Mouse (Mus musculus): Measurements from ENCODE around the gene Prrg2. TPM values are rescaled to one million over a fixed set of nuclear protein-coding genes. Genes with fewer than 3 reads are reported as not detected.

Gene Prrg2
- polyA plus RNA-seq, 1 experiment = 22.9 TPM

DNA sequence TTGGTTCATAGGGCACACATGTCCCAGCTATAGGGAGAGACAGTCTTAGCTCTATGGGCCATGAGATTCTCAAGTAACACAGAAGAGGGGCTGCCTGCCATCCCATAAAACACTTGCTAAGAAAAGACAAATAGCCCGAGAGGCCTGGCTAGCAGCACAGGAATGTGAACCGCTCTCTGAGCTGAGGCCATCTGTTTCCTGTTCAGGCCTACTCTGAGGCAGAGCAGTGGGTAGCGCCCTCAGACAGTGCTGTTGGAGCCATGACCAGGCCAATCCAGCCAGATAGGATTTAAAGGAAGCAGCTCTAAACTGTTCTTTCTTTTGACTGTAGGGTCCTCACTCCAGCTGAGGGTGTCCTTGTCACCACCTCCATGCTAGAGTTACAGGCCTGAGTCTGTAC lies 57.9 kb downstream of the Prrg2 start:
- H3K4me1 ChIP-seq (ENCODE audit: control insufficient read depth, insufficient read depth, low read length) = no peaks in the 10 kb centered on the region
- H3K27ac ChIP-seq (ENCODE audit: insufficient read depth, low read depth, low read length) = no peak overlapping the region
- TF ChIP-seq POLR2A (IDR thresholded peaks at IDR 0.05; ENCODE audit: borderline replicate concordance, low read depth, low read length) (no peak), CTCF (IDR thresholded peaks at IDR 0.05; ENCODE audit: low read depth, low read length) (no peak)
- H3K4me3 ChIP-seq (ENCODE audit: insufficient read depth, low read length) = no peak overlapping the region

Other genes with a start within 250 kb of the Prrg2 start
- 30.8 and 36.7 TPM in 2 replicates for gene Nup62, start 246.6 kb downstream of the Prrg2 start, polyA plus RNA-seq (2012; ENCODE audit: insufficient read depth, insufficient read length, missing spikeins)
- 1.2 and 3.5 TPM in 2 replicates for gene Il4i1, start 246.3 kb downstream of the Prrg2 start, polyA plus RNA-seq (2012; ENCODE audit: insufficient read depth, insufficient read length, missing spikeins)
- gene Atf5, start 246.0 kb downstream of the Prrg2 start, polyA plus RNA-seq (2012; ENCODE audit: insufficient read depth, insufficient read length, missing spikeins) = 28.4 and 32.8 TPM in 2 replicates
- 36.9 and 45.3 TPM in 2 replicates for gene Akt1s1, start 213.7 kb downstream of the Prrg2 start, polyA plus RNA-seq (2012; ENCODE audit: insufficient read depth, insufficient read length, missing spikeins)
- gene Tbc1d17, start 213.6 kb downstream of the Prrg2 start, polyA plus RNA-seq (2012; ENCODE audit: insufficient read depth, insufficient read length, missing spikeins) = 69.5 and 76.1 TPM in 2 replicates
- 31.2 and 48.7 TPM in 2 replicates for gene Pnkp, start 205.5 kb downstream of the Prrg2 start, polyA plus RNA-seq (2012; ENCODE audit: insufficient read depth, insufficient read length, missing spikeins)
- 90.1 and 105 TPM in 2 replicates for gene Ptov1, start 192.9 kb downstream of the Prrg2 start, polyA plus RNA-seq (2012; ENCODE audit: insufficient read depth, insufficient read length, missing spikeins)
- gene Med25, start 170.0 kb downstream of the Prrg2 start, polyA plus RNA-seq (2012; ENCODE audit: insufficient read depth, insufficient read length, missing spikeins) = 32.3 and 33.4 TPM in 2 replicates
- 11.3 and 14.1 TPM in 2 replicates for gene Fuz, start 166.6 kb downstream of the Prrg2 start, polyA plus RNA-seq (2012; ENCODE audit: insufficient read depth, insufficient read length, missing spikeins)
- gene Ap2a1, start 133.2 kb downstream of the Prrg2 start, polyA plus RNA-seq (2012; ENCODE audit: insufficient read depth, insufficient read length, missing spikeins) = 42.3 and 56.7 TPM in 2 replicates
- not detected in 2 replicates for gene Tsks, start 119.5 kb downstream of the Prrg2 start, polyA plus RNA-seq (2012; ENCODE audit: insufficient read depth, insufficient read length, missing spikeins)
- 0.99 and 2.3 TPM in 2 replicates for gene Cpt1c, start 87.8 kb downstream of the Prrg2 start, polyA plus RNA-seq (2012; ENCODE audit: insufficient read depth, insufficient read length, missing spikeins)
- 54.4 and 61.6 TPM in 2 replicates for gene Prmt1, start 76.1 kb downstream of the Prrg2 start, polyA plus RNA-seq (2012; ENCODE audit: insufficient read depth, insufficient read length, missing spikeins)
- 91.0 and 94.7 TPM in 2 replicates for gene Irf3, start 65.0 kb downstream of the Prrg2 start, polyA plus RNA-seq (2012; ENCODE audit: insufficient read depth, insufficient read length, missing spikeins)
- gene Bcl2l12, start 64.0 kb downstream of the Prrg2 start, polyA plus RNA-seq (2012; ENCODE audit: insufficient read depth, insufficient read length, missing spikeins) = 15.3 and 16.0 TPM in 2 replicates
- 44.3 and 47.3 TPM in 2 replicates for gene Scaf1, start 46.3 kb downstream of the Prrg2 start, polyA plus RNA-seq (2012; ENCODE audit: insufficient read depth, insufficient read length, missing spikeins)
- 119 and 123 TPM in 2 replicates for gene Rras, start 44.7 kb downstream of the Prrg2 start, polyA plus RNA-seq (2012; ENCODE audit: insufficient read depth, insufficient read length, missing spikeins)
- 19.3 and 22.5 TPM in 2 replicates for gene Prr12, start 9.8 kb downstream of the Prrg2 start, polyA plus RNA-seq (2012; ENCODE audit: insufficient read depth, insufficient read length, missing spikeins)
- gene Nosip, start 248 bp downstream of the Prrg2 start, polyA plus RNA-seq (2012; ENCODE audit: insufficient read depth, insufficient read length, missing spikeins) = 68.2 and 68.9 TPM in 2 replicates
- 3.1 and 4.6 TPM in 2 replicates for gene Rcn3, start 29.5 kb upstream of the Prrg2 start, polyA plus RNA-seq (2012; ENCODE audit: insufficient read depth, insufficient read length, missing spikeins)
- 149 and 150 TPM in 2 replicates for gene Fcgrt, start 41.2 kb upstream of the Prrg2 start, polyA plus RNA-seq (2012; ENCODE audit: insufficient read depth, insufficient read length, missing spikeins)
- gene Rps11, start 61.8 kb upstream of the Prrg2 start, polyA plus RNA-seq (2012; ENCODE audit: insufficient read depth, insufficient read length, missing spikeins) = 1,675 and 1,722 TPM in 2 replicates
- gene Rpl13a, start 66.1 kb upstream of the Prrg2 start, polyA plus RNA-seq (2012; ENCODE audit: insufficient read depth, insufficient read length, missing spikeins) = 1,569 and 1,898 TPM in 2 replicates
- not detected in 2 replicates for gene Gm45713, start 73.6 kb upstream of the Prrg2 start, polyA plus RNA-seq (2012; ENCODE audit: insufficient read depth, insufficient read length, missing spikeins)
- gene Flt3l, start 73.8 kb upstream of the Prrg2 start, polyA plus RNA-seq (2012; ENCODE audit: insufficient read depth, insufficient read length, missing spikeins) = 28.2 and 30.8 TPM in 2 replicates
- gene Pih1d1, start 91.6 kb upstream of the Prrg2 start, polyA plus RNA-seq (2012; ENCODE audit: insufficient read depth, insufficient read length, missing spikeins) = 65.7 and 66.7 TPM in 2 replicates
- gene Aldh16a1, start 91.9 kb upstream of the Prrg2 start, polyA plus RNA-seq (2012; ENCODE audit: insufficient read depth, insufficient read length, missing spikeins) = 89.0 and 111 TPM in 2 replicates
- not detected in 2 replicates for gene Slc17a7, start 101.3 kb upstream of the Prrg2 start, polyA plus RNA-seq (2012; ENCODE audit: insufficient read depth, insufficient read length, missing spikeins)
- not detected in 2 replicates for gene Gfy, start 116.9 kb upstream of the Prrg2 start, polyA plus RNA-seq (2012; ENCODE audit: insufficient read depth, insufficient read length, missing spikeins)
- not detected in 2 replicates for gene Pth2, start 118.3 kb upstream of the Prrg2 start, polyA plus RNA-seq (2012; ENCODE audit: insufficient read depth, insufficient read length, missing spikeins)
- gene Ccdc155, start 142.2 kb upstream of the Prrg2 start, polyA plus RNA-seq (2012; ENCODE audit: insufficient read depth, insufficient read length, missing spikeins) = 0.24 TPM in 1 of 2 replicates, not detected in the other
- not detected in 2 replicates for gene Dkkl1, start 149.5 kb upstream of the Prrg2 start, polyA plus RNA-seq (2012; ENCODE audit: insufficient read depth, insufficient read length, missing spikeins)
- 2.1 TPM in 1 of 2 replicates, not detected in the other for gene Tead2, start 153.1 kb upstream of the Prrg2 start, polyA plus RNA-seq (2012; ENCODE audit: insufficient read depth, insufficient read length, missing spikeins)
- gene Cd37, start 176.4 kb upstream of the Prrg2 start, polyA plus RNA-seq (2012; ENCODE audit: insufficient read depth, insufficient read length, missing spikeins) = 238 and 243 TPM in 2 replicates
- gene Slc6a16, start 178.4 kb upstream of the Prrg2 start, polyA plus RNA-seq (2012; ENCODE audit: insufficient read depth, insufficient read length, missing spikeins) = not detected in 2 replicates
- gene Slc6a21, start 214.8 kb upstream of the Prrg2 start, polyA plus RNA-seq (2012; ENCODE audit: insufficient read depth, insufficient read length, missing spikeins) = not detected in 2 replicates

Measured in bone marrow macrophage, adult 2 months (primary cell).